Mouse (Mus musculus) small intestine, adult 2 months (tissue): ENCODE results near the gene Chchd3.

ENCODE experiments used
- CTCF ChIP-seq: fragments of 200-500 bp; IDR thresholded peaks from 2 replicates; pipeline ENCODE4 v1.5.1; 2012; ENCODE audit warnings: low read depth, mild to moderate bottlenecking, control low read depth, inconsistent platforms, low read length, moderate library complexity, mixed read lengths; ENCODE audit not compliant: insufficient replicate concordance, insufficient read length; ENCODE audit errors: extremely low read depth
- POLR2A ChIP-seq: fragments of 200-500 bp; IDR thresholded peaks from 2 replicates; pipeline ENCODE4 v1.6.1; 2012; ENCODE audit warnings: low read depth, mild to moderate bottlenecking, control low read depth, inconsistent platforms, low read length, moderate library complexity

DNA sequence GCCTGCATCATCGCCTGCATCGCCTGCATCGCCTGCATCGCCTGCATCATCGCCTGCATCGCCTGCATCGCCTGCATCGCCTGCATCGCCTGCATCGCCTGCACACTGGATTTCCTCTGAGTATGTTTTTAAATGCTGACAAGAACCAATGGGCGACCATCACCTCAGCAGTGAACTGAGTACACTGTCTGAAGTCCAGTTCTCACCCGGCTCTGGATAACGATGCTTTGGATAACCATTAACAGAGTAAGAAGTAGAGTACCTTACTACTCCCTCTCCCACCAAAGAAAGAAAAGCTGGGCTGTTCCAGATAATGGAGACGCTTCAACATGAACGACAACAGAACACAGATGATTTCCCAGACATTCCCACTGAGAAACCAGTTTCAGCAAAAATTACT is 58.8 kb downstream of the Chchd3 start:
- no peak for TF ChIP-seq POLR2A
- no peak for TF ChIP-seq CTCF
